Mouse (Mus musculus) myocyte (in vitro differentiated cells): ENCODE results near the gene Kdm6b.
A peak's percentile ranks its signal among the peaks of the same experiment; 100 is the strongest.

Experiments used
- CEBPB ChIP-seq: IDR thresholded peaks from 2 replicates; pipeline ENCODE4 v1.6.1; 2011; ENCODE audit warnings: mild to moderate bottlenecking, moderate library complexity; ENCODE audit not compliant: poor library complexity, insufficient read depth, severe bottlenecking
- E2F4 ChIP-seq: IDR thresholded peaks from one replicate; pipeline ENCODE4 v1.6.1; 2011; ENCODE audit warnings: mild to moderate bottlenecking, control low read depth, moderate library complexity; ENCODE audit not compliant: insufficient read depth
- MAX ChIP-seq: IDR thresholded peaks from one replicate; pipeline ENCODE4 v1.6.1; 2011; ENCODE audit warnings: low read depth, mild to moderate bottlenecking, control low read depth
- MYOD1 ChIP-seq, 3 experiments: IDR thresholded peaks; one replicate each; pipeline ENCODE4 v1.6.1; 2011; ENCODE audit warnings: control low read depth in 2 of 3, low read depth in 2 of 3, mild to moderate bottlenecking in 2 of 3, moderate library complexity in 1 of 3; ENCODE audit not compliant: insufficient read length in 2 of 3, control insufficient read depth in 1 of 3
- MYOG ChIP-seq, 3 experiments: IDR thresholded peaks; one replicate each; pipeline ENCODE4 v1.6.1; 2011; ENCODE audit warnings: control low read depth in 2 of 3, low read depth in 2 of 3, mild to moderate bottlenecking in 2 of 3; ENCODE audit not compliant: insufficient read length in 2 of 3, control insufficient read depth in 1 of 3, insufficient read depth in 1 of 3
- POLR2A ChIP-seq: IDR thresholded peaks from one replicate; pipeline ENCODE4 v1.6.1; 2011; ENCODE audit warnings: low read depth, mild to moderate bottlenecking, control low read depth, moderate library complexity; ENCODE audit not compliant: insufficient read length
- POLR2AphosphoS2 ChIP-seq: IDR thresholded peaks from one replicate; pipeline ENCODE4 v1.6.1; 2011; ENCODE audit warnings: low read depth, control low read depth; ENCODE audit not compliant: insufficient read length
- REST ChIP-seq: IDR thresholded peaks from one replicate; pipeline ENCODE4 v1.6.1; 2011; ENCODE audit warnings: mild to moderate bottlenecking, control low read depth, moderate library complexity; ENCODE audit not compliant: insufficient read depth, insufficient read length
- SRF ChIP-seq: IDR thresholded peaks from one replicate; pipeline ENCODE4 v1.6.1; 2011; ENCODE audit warnings: low read depth; ENCODE audit not compliant: control insufficient read depth, insufficient read length
- TCF12 ChIP-seq: IDR thresholded peaks from one replicate; pipeline ENCODE4 v1.6.1; 2011; ENCODE audit warnings: mild to moderate bottlenecking, control low read depth; ENCODE audit not compliant: poor library complexity, insufficient read depth, severe bottlenecking
- USF1 ChIP-seq: IDR thresholded peaks from one replicate; pipeline ENCODE4 v1.6.1; 2011; ENCODE audit warnings: low read depth, mild to moderate bottlenecking, control low read depth, moderate library complexity

DNA sequence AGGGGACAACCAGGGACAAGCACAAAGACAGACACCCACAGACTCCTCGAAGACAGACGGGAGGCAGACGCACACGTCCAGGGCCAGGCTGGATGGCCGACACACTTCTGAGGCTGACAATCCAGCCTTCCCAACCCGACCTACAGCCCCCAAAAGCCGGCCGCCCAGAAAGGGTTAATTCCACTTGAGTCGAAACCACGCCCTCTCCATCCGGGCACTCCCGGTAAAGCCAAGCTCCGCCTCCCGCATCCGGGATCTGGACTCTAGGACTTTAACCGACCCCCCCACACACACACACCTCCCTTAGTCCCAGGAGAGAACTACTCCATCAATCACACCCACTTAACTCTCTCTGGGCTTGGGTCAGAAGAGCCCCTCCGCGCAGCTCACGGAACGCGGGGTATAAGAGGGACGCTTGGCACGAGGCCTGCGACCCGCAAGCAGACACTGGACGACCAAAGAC lies 2.4 kb downstream of the Kdm6b start:
- TF ChIP-seq POLR2A (peak; percentile 22), MAX (no peak), POLR2AphosphoS2 (no peak), MYOD1 (IDR thresholded peaks at IDR 0.05; ENCODE audit: control insufficient read depth in 1 of 3, insufficient read length in 2 of 3, low read depth in 2 of 3) (no peak), E2F4 (no peak), USF1 (no peak), MYOG (IDR thresholded peaks at IDR 0.05; ENCODE audit: control insufficient read depth in 1 of 3, insufficient read depth in 1 of 3, insufficient read length in 2 of 3, low read depth in 2 of 3) (no peak), SRF (no peak), REST (no peak), TCF12 (no peak), CEBPB (no peak)
